Mouse (Mus musculus): Measurements from ENCODE around the gene Psmd7.
A peak's percentile ranks its signal among the peaks of the same experiment; 100 is the strongest.
"Not testable (repeated sequence)": the region's sequence is repeated elsewhere in the genome, so short reads cannot be mapped to it uniquely, and the experiment has no call there.

Psmd7 gene

GRCm38 (mm10) chr8:107587995-107588780 is at the start of gene Psmd7:
Gene Psmd7, minus strand, starts transcription at chr8:107588464.
- peak; percentile 91 for DNase-seq (ENCODE audit: low read depth, low spot score)

- no peak for DNase-seq (ENCODE audit: low read depth, low spot score)
These were observed 45.5 kb upstream of the Psmd7 start for GRCm38 (mm10) chr8:107633734-107634133.

- DNase-seq (ENCODE audit: low read depth, low spot score) = no peak
These were observed 41.4 kb upstream of the Psmd7 start for GRCm38 (mm10) chr8:107629701-107630100.

GRCm38 (mm10) chr8:107628501-107629149 is 40.4 kb upstream of the Psmd7 start:
- DNase-seq (ENCODE audit: low read depth, low spot score) = no peak

- no peak for DNase-seq (ENCODE audit: low read depth, low spot score)
These were observed 39.6 kb upstream of the Psmd7 start for GRCm38 (mm10) chr8:107627881-107628280.

GRCm38 (mm10) chr8:107624301-107624700 is 36.0 kb upstream of the Psmd7 start:
- not testable (repeated sequence) for DNase-seq (ENCODE audit: low read depth, low spot score)

- DNase-seq (ENCODE audit: low read depth, low spot score) = no peak
These were observed 33.8 kb upstream of the Psmd7 start for GRCm38 (mm10) chr8:107621930-107622623.

GRCm38 (mm10) chr8:107621136-107621535 is 32.9 kb upstream of the Psmd7 start:
- DNase-seq (ENCODE audit: low read depth, low spot score) = no peak

- DNase-seq (ENCODE audit: low read depth, low spot score) = no peak
These were observed 30.2 kb upstream of the Psmd7 start for GRCm38 (mm10) chr8:107618499-107618898.

GRCm38 (mm10) chr8:107613411-107613810 is 25.1 kb upstream of the Psmd7 start:
- DNase-seq (ENCODE audit: low read depth, low spot score) = no peak

- no peak for DNase-seq (ENCODE audit: low read depth, low spot score)
These were observed 22.6 kb upstream of the Psmd7 start for GRCm38 (mm10) chr8:107610845-107611244.

- peak; percentile 49 for DNase-seq (ENCODE audit: low read depth, low spot score)
These were observed 20.5 kb upstream of the Psmd7 start for GRCm38 (mm10) chr8:107608751-107609150.

- peak; percentile 44 for DNase-seq (ENCODE audit: low read depth, low spot score)
These were observed 14.8 kb upstream of the Psmd7 start for GRCm38 (mm10) chr8:107603026-107603425.

- no peak for DNase-seq (ENCODE audit: low read depth, low spot score)
These were observed 11.4 kb upstream of the Psmd7 start for GRCm38 (mm10) chr8:107599691-107600090.

- DNase-seq (ENCODE audit: low read depth, low spot score) = no peak
These were observed 9.5 kb upstream of the Psmd7 start for GRCm38 (mm10) chr8:107597731-107598130.

- no peak for DNase-seq (ENCODE audit: low read depth, low spot score)
These were observed 6.6 kb upstream of the Psmd7 start for GRCm38 (mm10) chr8:107594817-107595216.

GRCm38 (mm10) chr8:107593967-107594729 is 5.9 kb upstream of the Psmd7 start:
- DNase-seq (ENCODE audit: low read depth, low spot score) = no peak

- no peak for DNase-seq (ENCODE audit: low read depth, low spot score)
These were observed 752 bp downstream of the Psmd7 start for GRCm38 (mm10) chr8:107587429-107587994.

GRCm38 (mm10) chr8:107582136-107582535 is 6.1 kb downstream of the Psmd7 start:
- no peak for DNase-seq (ENCODE audit: low read depth, low spot score)

- DNase-seq (ENCODE audit: low read depth, low spot score) = no peak
These were observed 6.7 kb downstream of the Psmd7 start for GRCm38 (mm10) chr8:107581536-107581935.

- DNase-seq (ENCODE audit: low read depth, low spot score) = no peak
These were observed 7.4 kb downstream of the Psmd7 start for GRCm38 (mm10) chr8:107580879-107581278.

All from embryo, embryonic 11.5 days (tissue).